Mouse (Mus musculus): ENCODE results near the gene Rpl19.

DNA sequence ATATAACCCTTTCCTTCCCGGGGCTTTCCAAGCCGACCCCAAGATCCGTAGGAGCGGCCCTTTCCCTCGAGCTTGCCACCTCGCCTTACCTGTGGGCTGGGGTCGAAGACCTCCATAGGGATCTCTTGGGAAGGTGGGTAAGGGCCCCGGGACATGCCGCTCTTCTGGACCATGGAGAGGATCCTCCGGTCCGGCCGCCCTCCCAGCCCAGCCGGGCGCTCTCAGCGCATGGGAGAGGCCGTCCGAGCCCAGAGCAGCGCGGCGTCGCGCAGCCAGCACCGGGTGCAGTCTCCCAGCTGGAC lies 4.3 kb upstream of the Rpl19 start:
- no peak for TF ChIP-seq EP300 (IDR thresholded peaks at IDR 0.05; ENCODE audit: low read depth)
- no peak for TF ChIP-seq CTCF (IDR thresholded peaks at IDR 0.05; ENCODE audit: low read depth)

Measured in liver, postnatal 0 days (tissue).